Mouse (Mus musculus): Measurements from ENCODE around the gene Fbxw8. TPM values are rescaled to one million over a fixed set of nuclear protein-coding genes. Genes with fewer than 3 reads are reported as not detected.

Fbxw8 gene
- total RNA-seq, 2 experiments from 2014 or later: 47.3 to 51.4 TPM

DNA sequence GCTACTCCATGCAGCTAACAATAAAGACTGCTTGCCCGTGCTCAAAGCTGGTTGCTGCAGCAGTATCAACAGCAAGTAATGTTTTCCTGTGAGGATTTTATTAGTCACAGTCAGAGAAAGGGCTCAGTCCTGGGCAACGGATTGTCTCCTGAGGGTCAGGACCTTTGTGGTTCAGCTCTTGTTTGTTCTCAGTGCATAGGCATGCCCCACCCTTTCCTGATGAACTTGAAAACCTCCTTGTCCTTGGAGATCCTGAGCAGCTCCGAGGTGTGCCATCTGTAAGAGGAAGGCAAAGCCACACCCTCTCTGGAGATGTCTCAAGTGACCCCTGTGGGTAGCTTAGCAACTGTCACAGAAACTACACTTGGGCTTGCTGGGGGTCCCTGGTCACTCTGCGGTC lies 5.4 kb upstream of the Fbxw8 start:
- DNase-seq (ENCODE audit: low spot score in 2 of 2): no peak

GRCm38 (mm10) chr5:118156976-118157375 lies 1.7 kb upstream of the Fbxw8 start:
- DNase-seq (ENCODE audit: low spot score in 2 of 2): no peak

DNA sequence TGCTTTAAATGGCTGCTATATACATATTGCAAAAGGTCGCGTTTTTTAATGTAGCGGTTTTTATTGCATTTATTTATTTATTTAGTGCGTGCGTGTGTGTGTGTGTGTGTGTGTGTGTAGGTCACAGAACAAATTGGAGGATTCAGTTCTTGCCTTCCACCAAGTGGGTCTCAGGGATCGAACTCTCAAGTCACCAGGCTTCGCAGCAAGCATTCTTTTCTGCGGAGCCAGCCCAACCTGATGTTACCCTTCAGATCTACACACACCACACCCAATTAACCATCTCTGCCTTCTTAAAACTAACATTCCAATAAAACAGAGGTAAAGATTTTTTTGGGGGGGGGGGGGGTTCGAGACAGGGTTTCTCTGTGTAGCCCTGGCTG lies 292 bp upstream of the Fbxw8 start:
- no peak for DNase-seq (ENCODE audit: low spot score in 2 of 2)

- DNase-seq (ENCODE audit: low spot score in 2 of 2): no peak
These were observed 5.6 kb downstream of the Fbxw8 start for GRCm38 (mm10) chr5:118149711-118150110.

DNA sequence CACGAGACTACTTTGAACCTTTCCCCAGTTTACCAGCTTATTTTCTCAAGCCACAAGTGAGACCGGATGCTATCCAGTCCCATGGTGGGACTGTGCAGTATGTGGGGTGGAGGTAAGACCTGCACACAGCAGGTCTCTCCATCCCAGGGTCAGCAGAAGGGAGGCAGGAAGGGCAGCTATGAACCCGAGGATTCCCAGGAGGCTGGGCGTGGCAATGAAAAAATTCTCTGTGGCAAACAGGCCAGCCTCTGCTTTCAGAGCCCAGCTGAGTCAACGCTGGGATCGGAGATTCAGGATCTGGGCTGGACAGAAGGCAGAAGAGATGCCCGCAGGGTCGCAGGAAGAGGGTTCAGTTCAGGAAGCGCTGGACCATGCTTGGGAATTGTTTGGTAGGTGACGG lies 8.0 kb downstream of the Fbxw8 start:
- DNase-seq (ENCODE audit: low spot score in 2 of 2): no peak

- no peak for DNase-seq (ENCODE audit: low spot score in 2 of 2)
These were observed 9.1 kb downstream of the Fbxw8 start for GRCm38 (mm10) chr5:118145999-118146679.

GRCm38 (mm10) chr5:118145458-118145857 lies 9.8 kb downstream of the Fbxw8 start:
- no peak for DNase-seq (ENCODE audit: low spot score in 2 of 2)

GRCm38 (mm10) chr5:118144770-118145169 lies 10.5 kb downstream of the Fbxw8 start:
- no peak for DNase-seq (ENCODE audit: low spot score in 2 of 2)

DNA sequence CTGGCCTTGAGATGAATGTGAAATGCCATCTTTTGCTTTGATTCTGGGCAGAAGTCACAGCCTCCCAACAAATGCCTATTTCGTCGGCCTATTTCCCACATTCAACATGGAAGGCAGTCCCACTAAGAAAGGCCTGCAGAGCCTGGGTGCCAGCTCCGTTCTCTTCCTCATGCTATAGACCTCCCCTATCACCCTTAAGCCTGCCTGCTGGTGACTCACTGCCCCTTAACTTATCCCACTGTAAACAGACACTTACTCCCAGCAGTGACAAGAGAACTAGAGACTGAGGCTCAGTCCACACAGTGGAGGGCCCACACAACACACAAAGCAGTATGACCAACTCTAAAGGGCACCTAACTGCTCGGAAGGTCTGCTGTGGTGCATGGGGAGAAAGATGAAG lies 10.9 kb downstream of the Fbxw8 start:
- DNase-seq (ENCODE audit: low spot score in 2 of 2): no peak

DNA sequence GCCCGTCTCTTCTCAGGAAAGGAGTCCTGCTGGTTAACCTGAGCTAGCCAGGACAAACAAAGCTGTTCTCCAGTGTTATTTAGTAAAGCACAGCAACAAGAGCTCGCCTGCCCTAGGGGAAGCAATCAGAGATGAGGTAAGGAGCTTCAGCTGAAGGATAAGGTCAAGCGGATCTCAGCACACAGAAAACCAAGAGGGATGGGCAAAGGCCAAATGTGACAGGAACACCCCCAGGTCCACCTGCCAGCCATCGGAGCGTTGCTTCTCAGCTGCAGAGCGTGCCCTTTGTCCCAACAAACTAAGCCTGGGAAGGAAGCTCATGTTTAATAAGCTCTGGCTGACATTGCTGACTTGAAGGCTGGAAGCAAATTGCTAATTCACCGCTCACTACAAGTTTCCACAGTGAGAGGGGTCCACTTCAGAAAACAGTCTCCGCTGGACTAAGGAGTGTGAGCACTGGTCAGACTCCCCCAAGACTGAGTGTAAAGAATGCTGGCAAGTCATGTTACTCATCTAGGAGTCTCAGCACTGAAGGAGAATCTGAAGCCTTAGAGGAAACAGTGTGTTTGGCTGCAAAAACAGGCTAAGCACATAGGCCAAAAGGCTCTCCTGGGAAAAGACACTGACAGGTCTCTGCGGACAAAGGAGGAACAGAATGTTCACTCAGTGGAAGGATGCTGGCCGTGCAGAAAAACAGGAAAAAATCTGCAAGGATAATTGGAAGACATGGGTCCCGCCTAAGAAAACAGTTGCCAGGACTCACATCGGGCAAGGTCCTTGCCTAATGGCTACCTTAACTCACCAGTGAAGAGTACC lies 11.8 kb downstream of the Fbxw8 start:
- DNase-seq (ENCODE audit: low spot score in 2 of 2): no peak

GRCm38 (mm10) chr5:118142471-118142870 lies 12.8 kb downstream of the Fbxw8 start:
- DNase-seq (ENCODE audit: low spot score in 2 of 2): no peak

DNA sequence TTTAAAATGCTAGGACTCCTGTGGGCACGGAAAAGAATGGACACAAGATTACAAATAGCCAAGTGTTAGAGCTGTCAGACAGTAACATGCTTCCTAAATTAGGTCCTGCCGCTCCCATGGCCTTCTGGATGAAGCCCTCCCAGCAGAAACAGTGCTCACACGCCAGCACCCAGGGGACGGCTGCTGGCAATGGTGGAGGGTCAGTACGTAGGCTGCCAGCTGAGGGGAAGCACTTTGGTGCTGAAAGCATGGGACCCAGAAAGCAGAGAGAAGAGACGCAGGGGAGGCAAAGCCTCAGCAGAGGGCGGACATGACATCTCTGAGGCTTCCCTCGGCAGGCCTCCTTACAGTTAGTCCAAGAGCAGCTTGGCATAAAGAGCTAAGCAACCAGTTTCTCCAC lies 15.6 kb downstream of the Fbxw8 start:
- DNase-seq (ENCODE audit: low spot score in 2 of 2): no peak

- DNase-seq (ENCODE audit: low spot score in 2 of 2): no peak
These were observed 18.9 kb downstream of the Fbxw8 start for GRCm38 (mm10) chr5:118136391-118136790.

DNA sequence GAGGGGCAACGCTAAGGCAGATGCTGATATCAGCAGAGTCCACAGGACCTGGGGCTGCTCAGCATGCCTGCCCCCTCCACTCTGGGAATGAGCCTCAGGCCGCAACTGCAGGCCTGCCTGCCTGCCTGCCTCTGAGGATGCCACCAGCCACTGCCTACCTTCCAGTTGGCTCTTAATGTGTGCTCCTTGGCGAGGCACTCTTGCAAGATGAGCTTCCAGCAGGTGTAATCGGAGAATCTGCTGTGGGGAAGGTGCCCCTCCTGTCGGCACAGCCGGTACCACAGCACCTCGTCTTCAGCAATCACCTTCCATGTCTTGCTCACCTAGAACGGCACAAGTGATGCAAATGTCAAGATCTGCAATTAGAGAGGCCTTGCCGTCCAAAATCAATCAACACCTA lies 26.6 kb downstream of the Fbxw8 start:
- no peak for DNase-seq (ENCODE audit: low spot score in 2 of 2)

GRCm38 (mm10) chr5:118128208-118128607 lies 27.1 kb downstream of the Fbxw8 start:
- no peak for DNase-seq (ENCODE audit: low spot score in 2 of 2)

GRCm38 (mm10) chr5:118126671-118127070 lies 28.6 kb downstream of the Fbxw8 start:
- no peak for DNase-seq (ENCODE audit: low spot score in 2 of 2)

DNA sequence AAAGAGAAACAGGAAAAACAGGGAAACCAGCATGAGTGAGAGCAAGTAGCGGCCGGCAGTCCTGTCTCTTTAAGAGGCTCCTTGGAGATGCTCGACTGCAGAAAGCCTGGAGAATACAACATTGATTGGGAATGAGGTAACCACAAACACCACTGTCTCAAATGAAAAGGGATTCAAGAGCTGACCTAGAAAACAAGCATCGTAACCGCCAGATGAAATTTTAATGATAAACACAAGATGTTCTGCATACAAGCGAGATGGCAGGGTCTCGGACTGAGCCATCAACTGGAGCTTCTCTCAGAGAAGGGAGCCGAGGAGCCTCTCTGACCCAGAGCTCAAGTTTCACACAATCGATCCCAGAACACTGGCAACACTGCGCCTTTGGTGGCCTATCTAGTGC lies 32.2 kb downstream of the Fbxw8 start:
- no peak for DNase-seq (ENCODE audit: low spot score in 2 of 2)

GRCm38 (mm10) chr5:118121928-118122327 lies 33.3 kb downstream of the Fbxw8 start:
- no peak for DNase-seq (ENCODE audit: low spot score in 2 of 2)

GRCm38 (mm10) chr5:118120670-118121069 lies 34.6 kb downstream of the Fbxw8 start:
- DNase-seq (ENCODE audit: low spot score in 2 of 2): no peak

- DNase-seq (ENCODE audit: low spot score in 2 of 2): no peak
These were observed 36.3 kb downstream of the Fbxw8 start for GRCm38 (mm10) chr5:118118922-118119321.

DNA sequence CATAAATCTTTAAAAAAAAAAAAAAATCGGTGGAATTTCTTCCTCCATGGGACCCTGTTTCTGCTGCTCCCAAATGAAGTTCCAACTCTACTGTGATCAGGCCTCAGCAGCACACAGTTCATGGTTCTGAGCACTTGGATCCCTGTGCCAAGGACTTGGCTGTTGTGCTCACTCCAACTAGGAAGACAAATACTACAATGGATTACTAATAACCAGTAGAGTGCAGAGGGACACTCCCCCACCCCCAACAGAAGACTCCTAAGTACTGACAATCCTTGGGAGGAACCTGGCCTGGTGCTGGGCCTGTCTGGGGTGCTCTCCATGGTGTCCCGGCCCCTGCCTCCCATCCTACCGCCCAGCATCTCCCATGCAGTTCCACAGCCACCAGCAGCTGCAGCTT lies 36.9 kb downstream of the Fbxw8 start:
- no peak for DNase-seq (ENCODE audit: low spot score in 2 of 2)

- no peak for DNase-seq (ENCODE audit: low spot score in 2 of 2)
These were observed 41.6 kb downstream of the Fbxw8 start for GRCm38 (mm10) chr5:118113617-118114016.

DNA sequence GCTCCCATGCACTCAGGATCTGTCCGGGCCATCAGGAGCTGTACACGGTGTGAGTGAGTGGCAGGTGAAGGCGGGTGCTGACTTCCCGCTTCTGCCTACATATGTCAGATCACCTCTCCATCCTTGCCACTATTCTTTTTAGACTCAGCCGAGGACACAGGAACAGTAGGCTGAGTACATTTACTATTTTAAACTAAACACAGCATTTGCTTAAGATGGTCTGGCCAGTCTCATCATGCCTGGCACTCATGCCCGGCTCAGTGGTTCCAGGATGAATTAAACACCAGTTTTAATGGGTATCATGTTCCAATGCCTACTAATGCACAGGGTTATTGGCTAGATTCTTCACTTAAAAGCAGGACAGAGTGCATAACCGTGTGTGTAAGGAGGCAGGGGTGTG lies 42.2 kb downstream of the Fbxw8 start:
- no peak for DNase-seq (ENCODE audit: low spot score in 2 of 2)
